Mouse (Mus musculus): ENCODE data around the gene Dek. TPM values are rescaled to one million over a fixed set of nuclear protein-coding genes. Genes with fewer than 3 reads are reported as not detected.

The Dek gene
- total and polyA plus RNA-seq, 3 experiments: 97.9 to 5,191 (median 207) TPM

DNA sequence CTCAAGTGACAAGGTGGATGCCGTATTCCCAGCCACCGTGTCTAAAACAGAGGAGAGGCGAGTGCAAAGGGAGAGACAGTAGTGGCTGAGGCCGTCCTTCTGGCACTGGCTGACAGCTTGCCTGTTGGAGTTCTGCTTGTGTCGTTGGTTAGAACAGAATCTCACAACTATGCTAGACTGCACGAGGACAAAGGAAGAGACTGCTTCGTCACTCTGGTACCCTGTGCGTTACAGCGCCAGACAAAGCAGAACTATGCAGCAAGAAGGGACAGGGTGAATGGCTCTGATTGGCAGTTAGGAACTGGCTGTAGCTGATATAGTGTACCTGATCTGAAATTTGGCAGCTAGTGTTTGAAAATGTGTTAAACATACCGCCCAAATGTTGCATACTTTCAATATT, 52.0 kb downstream of the Dek start:
- TF ChIP-seq POLR2AphosphoS5 (IDR thresholded peaks at IDR 0.05; ENCODE audit: borderline replicate concordance, low read depth, low read length): no peak
- TF ChIP-seq UBTF (IDR thresholded peaks at IDR 0.05; ENCODE audit: borderline replicate concordance, insufficient read depth, low read depth, low read length): no peak
- TF ChIP-seq BHLHE40 (IDR thresholded peaks at IDR 0.05; ENCODE audit: borderline replicate concordance, low read depth, low read length): no peak
- TF ChIP-seq TCF12 (IDR thresholded peaks at IDR 0.05; ENCODE audit: low read depth, low read length): no peak
- no peak for TF ChIP-seq ZKSCAN1 (IDR thresholded peaks at IDR 0.05; ENCODE audit: low read depth, low read length)
- TF ChIP-seq HCFC1 (IDR thresholded peaks at IDR 0.05; ENCODE audit: low read depth, low read length): no peak
- TF ChIP-seq JUND (IDR thresholded peaks at IDR 0.05; ENCODE audit: low read depth, low read length): no peak
- no peak for TF ChIP-seq MYC (IDR thresholded peaks at IDR 0.05; ENCODE audit: low read depth, low read length)
- no peak for TF ChIP-seq E2F4 (IDR thresholded peaks at IDR 0.05; ENCODE audit: borderline replicate concordance, low read depth, low read length)
- no peak for TF ChIP-seq CTCF (IDR thresholded peaks at IDR 0.05 in 2 of 3, conservative IDR thresholded peaks at IDR 0.05 in 1 of 3; ENCODE audit: control insufficient read depth in 1 of 3, insufficient read depth in 1 of 3, low read depth in 2 of 3, low read length in 3 of 3, poor library complexity in 1 of 3, severe bottlenecking in 1 of 3)
- no peak for TF ChIP-seq POLR2A (IDR thresholded peaks at IDR 0.05; ENCODE audit: control insufficient read depth in 1 of 2, insufficient read depth in 1 of 2, low read depth in 1 of 2, low read length in 2 of 2, poor library complexity in 1 of 2)
- TF ChIP-seq RCOR1 (IDR thresholded peaks at IDR 0.05; ENCODE audit: low read depth, low read length): no peak
- TF ChIP-seq MYB (IDR thresholded peaks at IDR 0.05; ENCODE audit: low read depth, low read length): no peak
- no peak for TF ChIP-seq TAL1 (IDR thresholded peaks at IDR 0.05; ENCODE audit: low read length)

DNA sequence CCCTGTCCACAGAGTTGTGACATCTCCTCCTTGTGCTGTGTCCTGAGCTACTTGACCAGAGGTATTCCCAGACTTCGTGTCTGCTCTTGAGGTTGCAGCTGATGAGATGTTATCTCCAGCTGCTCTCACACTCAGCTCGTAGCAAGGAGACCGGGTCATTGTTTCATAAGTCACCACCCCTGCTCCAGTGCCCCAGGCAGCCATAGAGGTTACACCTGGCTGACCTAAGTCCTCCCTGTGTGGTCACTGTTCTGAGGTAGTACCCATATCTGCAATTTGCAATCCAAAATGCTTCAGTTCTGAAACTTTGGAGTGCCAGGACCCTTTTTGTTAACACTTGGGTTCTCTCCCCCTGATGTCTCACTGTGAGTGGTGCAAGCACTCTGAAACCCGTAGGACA, 56.0 kb downstream of the Dek start:
- Histone ChIP-seq H3K79me2 (ENCODE audit: control insufficient read depth, insufficient read depth, low read length, poor library complexity) (no peaks in the 10 kb centered on the region; the same call in 1 of the 2 replicates), H3K36me3 (ENCODE audit: control insufficient read depth in 1 of 2, insufficient read depth in 2 of 2, low read length in 2 of 2) (no peaks in the 10 kb centered on the region)

More for the DNA sequence above, 52.0 kb downstream of the Dek start:
- Histone ChIP-seq H3K36me3 (ENCODE audit: control insufficient read depth in 1 of 2, insufficient read depth in 2 of 2, low read length in 2 of 2) (no peaks in the 10 kb centered on the region), H3K4me1 (ENCODE audit: control insufficient read depth in 1 of 2, insufficient read depth in 2 of 2, low read length in 2 of 2) (no peaks in the 10 kb centered on the region), H3K79me2 (ENCODE audit: control insufficient read depth, insufficient read depth, low read length, poor library complexity) (no peaks in the 10 kb centered on the region), H3K4me3 (ENCODE audit: control insufficient read depth in 1 of 2, insufficient read depth in 1 of 2, low read depth in 2 of 2, low read length in 2 of 2) (no peak overlapping the region), H3K27me3 (ENCODE audit: control insufficient read depth in 1 of 2, insufficient read depth in 2 of 2, low read length in 2 of 2) (no peaks in the 10 kb centered on the region), H3K9ac (ENCODE audit: control insufficient read depth, low read depth, low read length, poor library complexity, severe bottlenecking) (no peak overlapping the region), H3K9me3 (replicated peaks; ENCODE audit: insufficient read depth, low read length) (no peaks in the 10 kb centered on the region), H3K27ac (ENCODE audit: control insufficient read depth, low read depth, low read length) (no peak overlapping the region)
- DNase-seq (ENCODE audit: low read depth, low spot score): no peak

More for the DNA sequence above, 56.0 kb downstream of the Dek start:
- H3K9ac ChIP-seq (ENCODE audit: control insufficient read depth, low read depth, low read length, poor library complexity, severe bottlenecking): no peak overlapping the region
- no peaks in the 10 kb centered on the region for H3K4me1 ChIP-seq (ENCODE audit: control insufficient read depth in 1 of 2, insufficient read depth in 2 of 2, low read length in 2 of 2)
- no peak overlapping the region for H3K27ac ChIP-seq (ENCODE audit: control insufficient read depth, low read depth, low read length)
- H3K9me3 ChIP-seq (replicated peaks; ENCODE audit: insufficient read depth, low read length): no peaks in the 10 kb centered on the region
- TF ChIP-seq UBTF (IDR thresholded peaks at IDR 0.05; ENCODE audit: borderline replicate concordance, insufficient read depth, low read depth, low read length) (no peak), TBP (IDR thresholded peaks at IDR 0.05; ENCODE audit: low read depth, low read length) (no peak), ZNF384 (IDR thresholded peaks at IDR 0.05; ENCODE audit: low read depth, low read length) (no peak), TAL1 (IDR thresholded peaks at IDR 0.05; ENCODE audit: low read length) (no peak), CTCF (IDR thresholded peaks at IDR 0.05 in 2 of 3, conservative IDR thresholded peaks at IDR 0.05 in 1 of 3; ENCODE audit: control insufficient read depth in 1 of 3, insufficient read depth in 1 of 3, low read depth in 2 of 3, low read length in 3 of 3, poor library complexity in 1 of 3, severe bottlenecking in 1 of 3) (no peak), CHD2 (IDR thresholded peaks at IDR 0.05; ENCODE audit: low read length) (no peak), CHD1 (IDR thresholded peaks at IDR 0.05; ENCODE audit: low read depth, low read length) (no peak), MAZ (IDR thresholded peaks at IDR 0.05; ENCODE audit: low read depth, low read length) (no peak), POLR2AphosphoS2 (IDR thresholded peaks at IDR 0.05; ENCODE audit: low read length) (no peak), NRF1 (IDR thresholded peaks at IDR 0.05; ENCODE audit: insufficient read depth, low read depth, low read length, poor library complexity, severe bottlenecking) (no peak), ETS1 (IDR thresholded peaks at IDR 0.05; ENCODE audit: low read depth, low read length) (no peak), EP300 (IDR thresholded peaks at IDR 0.05; ENCODE audit: low read depth in 1 of 2, low read length in 2 of 2) (no peak), USF2 (IDR thresholded peaks at IDR 0.05; ENCODE audit: borderline replicate concordance in 1 of 2, insufficient read depth in 1 of 2, low read depth in 1 of 2, low read length in 2 of 2) (no peak), ZMIZ1 (IDR thresholded peaks at IDR 0.05; ENCODE audit: low read depth, low read length) (no peak), NELFE (IDR thresholded peaks at IDR 0.05; ENCODE audit: low read depth, low read length) (no peak), SMC3 (IDR thresholded peaks at IDR 0.05; ENCODE audit: low read depth, low read length) (no peak), POLR2A (IDR thresholded peaks at IDR 0.05; ENCODE audit: control insufficient read depth in 1 of 2, insufficient read depth in 1 of 2, low read depth in 1 of 2, low read length in 2 of 2, poor library complexity in 1 of 2) (no peak)
- no peak for DNase-seq (ENCODE audit: low read depth, low spot score)
- H3K27me3 ChIP-seq (ENCODE audit: control insufficient read depth in 1 of 2, insufficient read depth in 2 of 2, low read length in 2 of 2): no peaks in the 10 kb centered on the region
- H3K4me3 ChIP-seq (ENCODE audit: control insufficient read depth in 1 of 2, insufficient read depth in 1 of 2, low read depth in 2 of 2, low read length in 2 of 2): no peak overlapping the region

Measured in MEL (cell line).